Mouse (Mus musculus) monocyte, adult 2 months (primary cell): ENCODE measurements around the gene Gm45021.
"Not testable (repeated sequence)": the region's sequence is repeated elsewhere in the genome, so short reads cannot be mapped to it uniquely, and the experiment has no call there.

ENCODE experiments used
- DNase-seq, 2 experiments: peaks; one replicate each; pipeline ENCODE4 v3.0.0; 2022; ENCODE audit warnings: low spot score in 2 of 2, low read depth in 1 of 2

Gene Gm45021

DNA sequence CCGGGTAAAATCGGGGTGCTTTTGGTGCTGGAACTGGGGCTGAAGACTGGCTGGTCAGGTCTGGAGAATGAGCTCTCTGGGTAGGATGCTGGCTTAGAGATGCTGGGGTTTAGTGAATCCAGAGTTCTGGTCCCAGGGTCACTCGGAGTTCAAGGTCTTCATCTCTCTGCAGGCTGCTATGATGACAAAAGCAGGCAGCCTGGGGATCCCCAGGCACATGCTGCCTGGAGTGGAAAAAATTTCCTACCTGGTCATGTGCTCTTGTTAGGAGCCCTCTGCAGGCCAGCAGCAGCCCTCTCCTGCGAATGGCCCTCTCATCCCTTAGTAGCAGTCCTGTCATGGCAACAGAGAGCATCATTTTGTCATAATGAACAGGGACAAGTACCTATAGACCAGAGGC lies 24.1 kb downstream of the Gm45021 start:
- no peak for DNase-seq

DNA sequence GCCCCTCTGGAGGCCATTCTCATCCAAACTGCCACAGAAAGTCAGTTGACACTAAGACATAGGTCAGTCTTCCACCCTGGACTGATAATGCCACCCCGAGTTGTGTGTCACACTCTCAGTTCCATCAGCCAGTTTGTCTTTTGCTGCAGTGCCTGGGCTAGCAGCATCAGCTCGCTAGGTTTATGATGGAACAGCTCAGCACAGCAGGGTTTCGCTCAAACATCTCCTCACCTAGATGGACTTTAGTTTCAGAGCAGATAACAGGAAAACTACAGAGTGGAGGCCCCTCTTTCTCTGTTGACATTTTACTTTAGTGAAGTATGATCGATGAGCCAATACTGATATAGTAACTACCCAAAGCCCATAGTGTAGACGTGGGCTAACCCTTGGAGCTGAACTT lies 25.3 kb downstream of the Gm45021 start:
- no peak for DNase-seq

DNA sequence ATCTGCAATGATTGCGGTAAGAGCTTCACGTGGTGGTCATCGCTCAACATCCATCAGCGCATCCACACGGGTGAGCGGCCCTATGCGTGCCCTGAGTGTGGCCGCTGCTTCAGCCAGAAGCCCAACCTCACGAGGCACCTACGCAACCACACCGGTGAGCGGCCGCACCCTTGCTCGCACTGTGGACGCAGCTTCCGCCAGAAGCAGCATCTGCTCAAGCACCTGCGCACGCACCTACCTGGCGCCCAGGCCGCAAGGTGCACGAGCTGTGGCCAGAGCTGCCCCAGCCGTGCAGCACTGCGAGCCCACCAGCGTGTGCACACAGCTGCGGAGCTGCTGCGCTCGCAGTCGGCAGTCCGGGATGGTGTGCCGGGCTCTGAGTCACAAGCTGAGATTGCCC lies 30.6 kb downstream of the Gm45021 start:
- DNase-seq, result no peak

DNA sequence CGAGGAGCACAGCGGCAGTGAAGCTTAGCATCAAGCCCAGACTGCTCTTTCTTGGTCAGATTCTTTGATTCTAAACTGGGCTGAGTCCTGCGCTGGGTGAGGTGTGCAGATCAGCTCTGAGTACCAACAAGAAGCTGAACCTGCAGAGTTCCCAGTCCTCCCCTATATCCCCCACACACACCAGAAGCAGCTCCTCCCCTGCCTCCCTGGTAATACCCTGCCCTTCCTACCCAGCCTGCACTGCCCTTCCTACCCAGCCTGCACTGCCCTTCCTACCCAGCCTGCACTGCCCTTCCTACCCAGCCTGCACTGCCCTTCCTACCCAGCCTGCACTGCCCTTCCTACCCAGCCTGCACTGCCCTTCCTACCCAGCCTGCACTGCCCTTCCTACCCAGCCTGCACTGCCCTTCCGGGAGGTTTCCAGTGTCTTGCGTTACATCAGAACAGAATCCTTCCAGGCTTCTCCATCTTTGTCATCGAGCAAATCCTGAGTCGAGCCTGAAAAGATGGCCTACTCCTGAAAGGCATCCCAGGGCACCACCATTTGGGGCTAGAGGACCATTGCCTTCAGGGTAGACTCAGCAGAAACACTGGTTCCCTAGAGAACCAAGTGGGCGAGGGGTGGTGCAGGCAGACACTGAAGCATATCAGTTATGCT lies 32.9 kb downstream of the Gm45021 start:
- not testable (repeated sequence) for DNase-seq

DNA sequence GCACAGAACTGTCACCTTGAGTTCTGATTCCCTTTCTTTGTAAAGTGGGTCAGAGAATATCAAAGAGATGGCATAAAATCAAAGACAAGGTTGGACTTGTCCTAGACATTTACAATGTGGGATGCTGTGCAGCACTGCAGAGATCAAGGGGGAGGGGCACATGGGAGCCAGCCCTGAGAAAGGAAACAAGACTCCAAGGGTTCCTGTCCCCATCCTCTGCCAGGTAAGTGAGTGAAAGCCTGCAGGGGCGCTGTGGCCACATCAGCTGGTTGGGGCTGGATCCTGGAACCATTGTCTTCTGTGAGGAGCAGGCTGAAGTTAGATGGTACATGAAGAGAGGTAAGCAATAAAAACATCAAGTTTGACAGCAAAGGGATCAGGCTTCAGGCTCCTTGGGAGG lies 34.0 kb downstream of the Gm45021 start:
- DNase-seq, result no peak

DNA sequence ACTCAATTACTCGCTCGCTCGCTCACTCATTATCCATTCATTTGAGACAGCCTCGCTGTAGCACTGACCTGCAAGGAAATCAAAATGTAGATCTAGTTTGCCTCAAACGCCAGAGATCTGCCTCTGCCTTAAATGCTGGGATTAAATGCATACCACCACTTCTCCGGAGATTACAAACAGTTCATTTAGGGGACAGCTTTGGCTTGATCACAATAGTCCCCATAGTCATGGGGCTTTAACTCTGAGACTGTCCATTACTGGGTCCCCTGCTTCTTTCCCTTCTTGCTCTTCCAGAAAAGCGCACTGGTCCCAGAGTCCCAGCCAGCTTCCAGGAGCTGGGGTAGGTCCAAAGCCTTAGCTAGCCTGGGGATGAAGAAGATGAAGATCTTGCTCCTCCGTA lies 37.1 kb downstream of the Gm45021 start, which contains the start of gene AI854703:
TSS of gene AI854703 (plus strand) at position 301 of the 400 bp plus-strand sequence.
- DNase-seq, result no peak

DNA sequence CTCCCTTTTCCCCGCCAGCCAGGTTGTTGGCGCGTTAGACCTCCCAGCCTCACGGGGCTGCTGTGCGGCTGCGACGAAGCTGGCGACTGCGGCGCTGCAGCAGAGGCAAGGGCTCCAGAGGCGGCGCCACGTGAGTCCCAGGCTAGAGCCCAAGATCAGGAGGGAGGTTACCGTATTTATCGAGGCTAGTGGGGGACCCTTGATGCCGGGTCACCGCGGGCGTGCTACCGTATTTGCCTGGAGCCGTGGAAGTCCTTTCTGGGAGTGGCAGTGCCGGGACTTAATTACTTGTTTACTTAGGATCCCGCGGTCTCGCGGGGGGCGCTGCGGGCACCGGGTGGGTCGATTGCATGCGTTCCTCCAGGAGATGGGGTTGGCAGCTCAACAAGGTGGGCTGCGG lies 37.6 kb downstream of the Gm45021 start:
- no peak for DNase-seq

DNA sequence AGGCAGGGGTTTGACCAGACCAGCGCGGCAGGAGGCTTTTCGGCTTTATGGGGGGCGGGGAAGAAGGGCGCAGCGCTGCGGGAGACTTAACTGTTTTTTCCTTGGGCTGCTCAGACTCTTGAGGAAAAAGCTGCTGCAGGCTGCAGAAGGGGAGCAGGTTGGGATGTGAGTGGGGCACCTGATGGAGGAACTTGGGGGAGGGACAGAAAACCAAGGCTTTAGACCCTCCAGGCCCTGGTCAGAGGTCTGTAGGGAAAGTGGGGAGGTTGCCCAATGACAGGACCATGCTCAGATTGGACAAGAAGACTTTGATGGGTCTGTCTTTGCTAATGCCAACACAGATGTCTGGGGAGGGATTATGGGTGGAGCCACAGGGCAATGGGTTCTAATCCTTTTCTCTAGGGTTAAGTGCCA lies 38.1 kb downstream of the Gm45021 start:
- DNase-seq, result no peak

DNA sequence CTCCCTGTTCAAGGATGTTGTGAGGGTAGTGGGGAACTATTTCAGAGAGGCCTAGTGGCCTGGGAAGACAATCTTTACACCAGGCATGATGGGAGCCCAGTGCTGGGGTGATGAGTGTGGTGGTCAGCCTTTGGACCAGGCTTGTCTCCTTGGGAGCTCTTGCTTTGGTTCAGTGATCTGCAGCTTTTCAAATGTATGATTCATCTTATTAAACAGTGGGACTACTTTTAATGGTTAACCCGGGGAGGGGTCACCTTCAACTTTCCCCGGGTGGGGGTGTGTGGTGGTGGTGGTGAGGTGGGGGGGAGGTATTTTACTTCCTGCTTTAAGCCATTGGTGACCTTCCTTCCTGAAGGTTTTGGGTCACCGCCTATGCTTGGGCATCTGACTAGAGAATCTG lies 39.0 kb downstream of the Gm45021 start:
- no peak for DNase-seq

DNA sequence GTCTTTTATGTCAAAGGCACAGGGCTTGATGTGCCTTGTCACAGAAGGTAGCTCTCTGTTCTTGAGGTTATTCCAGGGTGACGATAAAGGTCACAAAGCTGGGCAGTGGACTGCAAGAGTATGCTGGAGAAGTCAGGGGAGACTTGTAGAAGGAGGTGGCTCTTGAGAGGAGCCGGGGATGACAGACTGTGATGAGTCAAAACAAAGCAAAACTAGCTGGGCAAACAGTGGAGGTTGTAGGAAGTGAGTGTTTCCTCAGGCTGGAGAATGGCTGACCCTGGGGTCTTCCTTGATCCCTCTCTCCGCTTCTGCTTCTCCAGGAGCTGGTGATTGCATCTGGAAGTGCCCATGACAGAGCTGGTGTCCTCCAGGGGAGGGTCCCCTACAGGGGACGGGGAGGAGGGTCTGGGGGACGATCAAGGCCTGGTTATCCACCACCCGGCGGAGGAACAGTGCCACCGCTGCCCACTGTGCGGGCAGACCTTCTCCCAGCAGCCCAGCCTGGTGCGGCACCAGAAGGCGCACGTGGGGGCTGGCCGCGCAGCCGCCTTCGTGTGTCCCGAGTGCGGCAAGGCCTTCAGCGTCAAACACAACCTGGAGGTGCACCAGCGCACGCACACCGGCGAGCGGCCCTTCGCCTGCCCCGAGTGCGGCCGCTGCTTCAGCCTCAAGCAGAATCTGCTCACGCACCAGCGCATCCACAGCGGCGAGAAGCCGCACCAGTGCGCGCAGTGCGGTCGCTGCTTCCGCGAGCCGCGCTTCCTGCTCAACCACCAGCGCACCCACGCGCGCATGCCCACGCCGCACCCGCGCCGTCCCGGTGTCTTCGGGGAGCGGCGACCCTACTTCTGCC lies 39.6 kb downstream of the Gm45021 start:
- no peak for DNase-seq

DNA sequence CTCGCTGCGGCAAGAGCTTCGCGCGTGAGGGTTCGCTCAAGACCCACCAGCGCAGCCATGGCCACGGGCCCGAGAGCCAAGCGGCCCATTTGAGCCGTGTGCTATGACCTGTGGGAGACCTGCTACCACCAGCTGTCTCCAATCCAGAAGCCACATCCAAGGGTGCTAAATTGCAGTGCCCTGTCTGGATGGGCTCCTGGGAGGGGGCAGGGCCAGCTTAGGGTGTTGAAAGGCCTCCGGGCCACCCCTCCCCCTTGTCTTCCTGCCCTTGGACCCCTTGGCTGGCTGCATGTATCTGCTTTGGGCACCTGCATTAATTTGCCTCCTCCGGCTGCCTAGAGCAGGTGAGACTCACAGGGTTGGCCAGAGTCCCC lies 40.2 kb downstream of the Gm45021 start:
- DNase-seq, result no peak

DNA sequence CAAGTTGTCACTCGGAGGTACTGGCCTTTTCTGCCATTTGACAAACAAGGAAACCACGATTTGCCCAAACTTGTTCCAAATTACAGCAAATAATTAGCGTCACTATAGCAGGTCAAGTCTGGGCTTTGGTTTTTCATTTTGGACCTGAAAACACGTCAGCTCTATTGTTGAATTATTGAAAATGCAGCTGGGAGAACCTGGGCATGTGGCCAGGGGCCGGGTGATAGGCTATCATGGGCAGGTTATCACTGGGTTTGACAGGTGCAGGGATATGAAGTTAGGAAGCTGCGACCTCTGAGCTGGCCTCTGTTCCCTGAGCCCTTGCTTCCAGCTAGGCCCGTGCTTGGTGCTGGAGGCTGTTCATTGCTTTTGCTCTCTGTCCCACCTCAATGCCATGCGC lies 41.4 kb downstream of the Gm45021 start:
- DNase-seq, result no peak

DNA sequence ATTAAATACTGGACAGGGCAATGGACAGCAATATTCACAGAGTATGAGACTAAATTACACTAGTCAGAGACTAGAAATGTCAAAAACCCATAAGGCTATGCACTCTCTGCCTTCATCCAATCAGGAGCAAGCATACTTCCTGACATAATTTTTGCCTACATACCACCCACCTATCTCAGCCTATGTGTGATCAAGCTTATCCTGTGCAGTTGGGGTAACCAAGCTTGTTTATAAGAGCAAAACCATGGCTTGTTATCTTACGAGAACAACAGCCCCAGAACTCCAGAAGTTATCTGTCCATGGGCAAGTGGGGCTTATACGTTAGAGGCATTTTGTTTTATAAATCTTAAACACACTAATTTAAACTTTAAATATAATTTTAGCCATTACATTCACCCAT lies 45.7 kb downstream of the Gm45021 start:
- no peak for DNase-seq

DNA sequence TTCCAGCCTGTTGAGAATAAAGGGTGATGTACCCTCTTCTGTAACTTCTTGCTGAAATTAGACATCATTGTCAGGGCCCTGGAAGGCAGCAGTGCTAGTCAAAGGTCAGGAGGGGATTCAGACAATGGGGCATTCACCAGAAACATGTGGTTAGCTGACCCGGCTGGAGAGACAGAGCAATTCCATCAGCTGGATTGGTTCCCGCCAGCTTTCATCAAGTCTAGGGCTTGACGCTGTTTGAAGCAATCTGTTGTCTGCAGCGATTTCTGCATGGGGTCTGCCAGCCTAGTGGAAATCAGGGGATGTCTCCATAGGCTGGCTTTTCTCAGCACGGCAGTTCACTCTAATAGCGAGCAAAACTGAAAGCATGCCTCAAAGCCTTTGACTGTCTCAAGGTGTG lies 47.1 kb downstream of the Gm45021 start:
- no peak for DNase-seq

DNA sequence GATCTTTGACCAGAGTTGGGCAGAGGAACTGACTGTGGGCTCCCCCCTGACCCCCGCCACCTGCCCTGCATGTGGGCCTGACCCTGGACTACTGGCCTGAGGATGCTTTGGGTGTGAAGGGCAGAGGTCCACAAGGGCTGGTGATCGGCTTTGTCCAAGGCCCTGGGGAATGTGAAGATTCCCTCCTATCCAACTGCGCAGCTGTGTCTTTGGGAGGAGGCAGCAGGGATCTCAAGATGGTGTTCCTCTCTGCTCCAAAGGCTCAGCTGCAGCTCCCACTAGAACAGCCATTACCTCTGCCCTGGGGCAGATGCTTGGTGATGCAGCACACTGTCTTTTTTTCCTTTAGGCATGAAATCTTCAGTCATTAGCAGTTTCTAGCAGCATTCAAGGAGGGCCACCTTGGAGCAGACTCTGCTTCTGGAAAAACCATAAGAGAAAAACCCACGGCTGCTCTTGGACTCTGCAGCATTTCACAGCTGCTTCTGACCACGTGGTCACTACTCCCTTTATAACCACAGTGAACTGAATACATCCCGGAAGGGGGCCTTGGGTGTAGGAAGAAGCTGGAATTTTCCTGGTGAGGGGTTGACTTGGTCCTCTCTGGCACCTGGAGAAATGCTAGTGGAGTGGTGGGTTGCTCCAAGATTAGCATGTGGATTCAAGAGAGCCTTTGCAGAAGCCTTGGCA lies 48.5 kb downstream of the Gm45021 start:
- DNase-seq, result no peak

DNA sequence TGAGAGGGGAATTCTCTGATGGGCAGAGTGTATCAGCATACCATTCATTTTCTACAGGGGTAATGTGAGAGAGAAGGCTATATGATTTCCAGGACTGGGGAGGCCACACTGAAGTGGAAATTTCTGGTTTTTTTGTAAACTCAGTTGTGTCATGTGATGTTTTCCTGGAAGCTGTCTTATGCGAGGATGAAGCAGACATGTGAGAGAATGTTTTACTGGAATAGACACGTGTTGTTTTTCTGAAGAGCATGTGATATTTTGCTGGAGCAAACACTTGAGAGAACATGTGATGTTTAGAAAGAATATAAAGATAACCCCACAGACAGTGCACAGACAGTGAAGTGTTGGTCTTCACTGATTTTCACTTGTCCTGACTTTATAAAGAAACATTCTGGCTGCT lies 49.1 kb downstream of the Gm45021 start:
- DNase-seq, result no peak

DNA sequence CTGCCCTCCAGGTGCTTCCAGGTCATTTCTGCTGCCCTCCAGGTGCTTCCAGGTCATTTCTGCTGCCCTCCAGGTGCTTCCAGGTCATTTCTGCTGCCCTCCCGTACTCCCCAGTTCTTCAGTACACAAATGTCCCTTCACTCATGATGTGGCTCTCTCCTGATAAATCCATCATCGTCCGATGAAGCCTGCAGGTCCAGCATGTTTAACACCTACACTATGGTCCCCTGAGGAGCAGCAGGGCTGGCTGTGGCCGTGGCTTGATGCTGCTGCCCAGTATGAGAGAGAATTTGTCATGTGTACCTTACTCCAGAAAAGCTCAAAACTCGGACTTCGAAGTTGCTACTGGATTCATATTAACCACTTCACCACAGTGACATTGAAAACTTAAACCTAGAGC lies 52.0 kb downstream of the Gm45021 start:
- DNase-seq, result no peak

DNA sequence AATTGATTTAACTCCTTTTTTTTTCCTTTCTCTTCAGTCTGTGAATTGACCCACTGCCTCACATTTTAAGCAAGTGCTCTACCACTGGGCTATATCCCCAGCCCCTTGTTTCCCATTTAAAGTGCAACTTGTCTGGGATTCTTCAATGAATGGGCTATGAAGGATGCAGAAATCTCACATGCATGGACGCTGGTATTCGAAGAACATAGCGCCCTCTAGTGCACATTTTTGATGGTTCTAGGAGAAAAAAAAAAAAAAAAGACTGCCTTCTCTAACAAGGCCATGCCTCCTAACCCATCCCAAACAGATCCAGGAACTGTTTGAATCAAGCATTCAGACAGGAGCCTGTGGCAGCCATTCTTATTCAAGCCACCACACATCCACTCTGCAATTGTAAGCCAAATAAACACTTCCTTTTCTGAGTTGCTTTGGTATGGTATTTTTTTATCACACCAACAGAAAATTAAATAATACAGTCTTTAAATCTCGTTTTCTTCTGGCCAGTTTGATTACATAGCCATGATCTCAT lies 53.4 kb downstream of the Gm45021 start:
- no peak for DNase-seq

DNA sequence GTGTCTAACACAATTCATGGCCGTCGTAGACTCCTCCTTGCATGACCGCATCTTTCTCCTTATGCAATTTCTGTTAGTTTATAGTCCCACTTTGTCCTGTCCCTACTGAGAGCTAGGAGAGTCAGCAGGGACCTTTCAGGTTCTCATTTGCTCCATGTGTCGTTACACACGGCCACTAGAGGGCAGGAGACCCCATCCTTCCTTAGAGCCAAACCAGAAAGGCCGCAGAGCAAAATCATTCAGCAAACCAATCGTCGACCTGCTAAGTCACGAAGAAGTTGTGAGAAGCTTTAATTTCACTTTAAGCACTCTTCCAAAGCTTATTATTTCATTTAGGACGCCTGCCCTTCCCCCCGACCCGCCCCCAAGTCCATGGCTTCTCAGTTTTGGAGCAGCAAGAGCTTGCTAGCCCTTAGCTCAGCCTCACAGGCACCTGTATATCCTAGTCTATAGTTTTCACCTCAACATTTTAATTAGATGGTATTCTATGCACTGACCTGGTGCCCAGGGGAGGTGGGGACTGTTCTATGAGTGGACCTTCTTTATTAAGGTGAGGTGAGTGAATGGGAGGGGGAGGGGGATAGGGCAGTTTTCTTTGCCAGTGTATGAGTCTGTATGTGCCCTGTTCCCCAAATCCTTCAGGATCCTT lies 56.4 kb downstream of the Gm45021 start:
- DNase-seq, result peak in 1 of 2 experiments; percentile 15

DNA sequence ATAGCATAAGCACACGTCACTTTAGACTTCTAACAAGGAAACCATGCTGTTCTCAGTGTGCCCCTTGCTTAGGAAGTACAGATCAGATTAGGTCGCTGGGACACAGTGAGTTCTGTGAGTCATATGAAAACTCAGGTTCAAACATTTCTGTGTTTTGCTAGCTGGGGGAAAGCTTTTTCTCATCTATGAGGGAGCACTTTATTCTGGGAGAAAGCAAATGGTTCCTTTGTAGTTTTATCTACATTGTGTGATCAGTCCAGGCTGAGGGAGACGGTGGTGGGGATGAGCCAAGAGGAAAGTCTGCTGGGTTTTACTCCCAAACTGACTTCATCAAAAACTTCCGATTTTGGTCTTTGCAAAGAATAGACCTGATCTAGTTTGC lies 56.9 kb downstream of the Gm45021 start:
- no peak for DNase-seq

DNA sequence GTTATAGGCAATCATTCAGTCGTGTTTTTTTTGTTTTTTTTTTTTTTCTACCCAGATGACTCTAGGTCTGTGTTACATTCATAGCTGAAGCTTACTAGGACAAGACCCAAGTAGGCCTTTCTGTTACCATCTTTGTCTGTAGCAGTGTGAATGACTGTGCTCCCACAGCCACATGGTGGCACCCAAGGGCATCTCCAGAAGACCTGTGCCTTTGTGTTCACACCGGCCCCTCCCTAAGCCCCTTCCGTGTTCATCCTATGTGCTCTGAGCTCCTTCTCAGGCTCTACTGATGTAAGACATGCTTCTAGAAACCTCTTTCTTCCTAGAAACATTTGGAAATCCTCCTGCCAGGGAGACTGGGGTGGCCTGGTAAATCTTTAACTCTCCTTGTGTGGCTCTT lies 57.6 kb downstream of the Gm45021 start, which contains the start of gene Gimap8:
TSS of gene Gimap8 (plus strand) at position 240 of the 400 bp plus-strand sequence.
- DNase-seq, result peak in 1 of 2 experiments; percentile 19
